Mouse (Mus musculus): Measurements from ENCODE around the gene Saal1. TPM values are rescaled to one million over a fixed set of nuclear protein-coding genes. Genes with fewer than 3 reads are reported as not detected.
"Not testable (repeated sequence)": the region's sequence is repeated elsewhere in the genome, so short reads cannot be mapped to it uniquely, and the experiment has no call there.

Saal1 gene
- polyA plus RNA-seq, 1 experiment from 2014 or later = 24.4 TPM

DNA sequence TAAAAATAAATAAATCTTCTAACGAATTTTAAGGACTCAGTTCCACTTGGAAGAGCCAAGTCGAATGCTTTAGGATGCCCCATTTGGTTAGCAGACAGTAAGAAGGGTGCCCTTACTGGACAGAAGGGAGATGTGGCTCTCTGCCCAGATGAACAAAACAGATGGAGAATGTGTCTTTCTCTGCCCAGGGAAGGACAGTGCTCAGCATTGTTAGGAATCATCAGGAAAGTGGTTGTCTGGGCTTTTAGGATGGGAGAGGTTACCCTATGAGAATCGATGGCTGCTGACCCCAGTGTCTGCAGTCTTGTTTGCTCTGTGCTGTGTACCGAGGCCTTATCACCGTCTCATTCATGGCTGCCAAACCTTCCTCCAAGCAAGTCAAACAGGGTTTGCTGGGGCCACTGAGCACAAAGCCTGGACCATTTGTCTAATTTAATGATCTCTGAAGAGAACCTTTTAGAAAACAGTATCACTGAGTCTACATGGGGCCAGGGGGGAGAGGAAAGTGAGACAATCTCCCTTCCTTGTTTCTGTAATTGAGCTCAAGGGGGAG lies 33.6 kb downstream of the Saal1 start:
- Histone ChIP-seq H3K9ac (ENCODE audit: low read length) (no peak overlapping the region), H3K4me3 (ENCODE audit: low read depth, low read length) (no peak overlapping the region), H3K36me3 (ENCODE audit: control insufficient read depth, insufficient read depth, low read length) (no peaks in the 10 kb centered on the region), H3K9me3 (replicated peaks; ENCODE audit: control insufficient read depth, low read length) (no peaks in the 10 kb centered on the region), H3K27ac (ENCODE audit: low read depth, low read length) (no peak overlapping the region), H3K4me2 (ENCODE audit: low read length) (no peak overlapping the region), H3K27me3 (replicated peaks; ENCODE audit: control insufficient read depth, insufficient read depth, low read length) (no peaks in the 10 kb centered on the region), H3K4me1 (ENCODE audit: control insufficient read depth, insufficient read depth, low read length) (no peaks in the 10 kb centered on the region)
- no peak for ATAC-seq
- no peak for DNase-seq (ENCODE audit: low spot score)
- 68% methylated on average over 5 of the region's 5 CpGs for WGBS

DNA sequence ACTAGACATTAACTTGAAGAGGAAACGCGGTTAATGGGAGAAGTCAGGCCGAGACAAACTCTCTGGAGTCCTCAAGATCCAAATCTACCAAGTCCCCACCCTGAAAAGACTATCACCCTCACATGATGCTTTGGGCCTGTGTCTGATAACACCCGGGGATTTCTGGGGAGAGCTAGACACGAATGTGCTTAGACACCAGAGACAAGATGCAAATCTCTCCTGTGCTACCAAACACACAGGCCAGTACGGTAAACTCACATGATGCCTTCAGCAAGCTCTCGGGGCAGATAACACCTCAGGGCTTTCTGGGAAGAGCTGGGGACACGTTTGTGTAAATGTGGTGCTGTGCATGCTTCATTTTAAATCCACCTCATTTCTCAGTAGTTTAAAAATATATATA lies 34.6 kb downstream of the Saal1 start:
- Histone ChIP-seq H3K4me1 (ENCODE audit: control insufficient read depth, insufficient read depth, low read length) (no peaks in the 10 kb centered on the region), H3K9me3 (replicated peaks; ENCODE audit: control insufficient read depth, low read length) (no peaks in the 10 kb centered on the region), H3K27me3 (replicated peaks; ENCODE audit: control insufficient read depth, insufficient read depth, low read length) (no peaks in the 10 kb centered on the region), H3K4me3 (ENCODE audit: low read depth, low read length) (no peak overlapping the region), H3K9ac (ENCODE audit: low read length) (no peak overlapping the region), H3K36me3 (ENCODE audit: control insufficient read depth, insufficient read depth, low read length) (no peaks in the 10 kb centered on the region), H3K27ac (ENCODE audit: low read depth, low read length) (no peak overlapping the region), H3K4me2 (ENCODE audit: low read length) (no peak overlapping the region)
- 91% methylated on average over 8 of the region's 8 CpGs for WGBS
- DNase-seq (ENCODE audit: low spot score) (no peak), ATAC-seq (no peak)

DNA sequence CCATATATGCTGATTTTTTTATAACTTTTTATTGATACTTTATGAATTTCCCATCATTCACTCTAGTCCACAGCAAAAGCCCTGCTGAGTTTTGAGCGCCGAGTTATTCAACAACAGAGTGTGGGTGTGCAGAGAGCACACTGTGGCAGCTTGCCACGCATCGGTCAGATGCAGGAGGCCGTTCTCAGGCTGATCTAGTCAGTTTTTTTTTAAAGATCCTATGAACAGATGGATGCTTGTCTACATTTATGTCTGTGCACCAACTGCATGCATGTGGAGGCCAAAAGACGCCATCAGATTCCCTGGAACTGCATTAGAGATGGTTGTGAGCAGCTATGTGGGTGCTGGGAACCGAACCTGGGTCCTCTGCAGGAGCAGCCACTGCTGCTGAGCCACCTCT lies 35.4 kb downstream of the Saal1 start:
- ATAC-seq (no peak), DNase-seq (ENCODE audit: low spot score) (no peak)
- H3K4me3 ChIP-seq (ENCODE audit: low read depth, low read length) = no peak overlapping the region
- H3K36me3 ChIP-seq (ENCODE audit: control insufficient read depth, insufficient read depth, low read length) = no peaks in the 10 kb centered on the region
- H3K9ac ChIP-seq (ENCODE audit: low read length) = no peak overlapping the region
- H3K27ac ChIP-seq (ENCODE audit: low read depth, low read length) = no peak overlapping the region
- no peaks in the 10 kb centered on the region for H3K27me3 ChIP-seq (replicated peaks; ENCODE audit: control insufficient read depth, insufficient read depth, low read length)
- no peak overlapping the region for H3K4me2 ChIP-seq (ENCODE audit: low read length)
- whole genome bisulfite sequencing = 88% methylated on average over 7 of the region's 7 CpGs
- H3K4me1 ChIP-seq (ENCODE audit: control insufficient read depth, insufficient read depth, low read length) = no peaks in the 10 kb centered on the region
- H3K9me3 ChIP-seq (replicated peaks; ENCODE audit: control insufficient read depth, low read length) = no peaks in the 10 kb centered on the region

DNA sequence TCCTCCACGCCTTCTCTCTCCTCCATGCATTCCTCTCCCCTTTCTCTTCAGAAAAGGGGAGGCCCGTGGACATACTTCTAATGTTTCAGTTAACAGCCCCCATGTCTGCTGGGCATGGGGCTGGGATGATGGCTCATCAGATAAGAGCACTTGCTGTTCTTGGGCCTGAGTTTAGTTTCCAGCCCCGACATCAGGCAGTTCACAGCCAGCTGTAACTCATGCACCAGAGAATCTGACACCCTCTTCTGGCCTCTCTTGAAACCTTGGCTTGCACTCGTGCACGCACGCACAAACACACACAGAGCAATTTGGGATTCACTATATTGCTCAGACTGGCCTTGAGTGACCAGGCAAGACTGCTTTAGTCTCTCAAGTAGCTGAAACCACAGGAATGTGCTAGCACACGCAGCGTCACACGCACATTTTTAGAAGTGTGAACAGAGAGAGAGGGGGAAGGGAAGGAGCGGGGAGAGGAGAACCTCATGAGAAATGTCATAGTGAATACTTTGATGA lies 38.3 kb downstream of the Saal1 start, which contains the start of gene Tph1:
TSS of gene Tph1 (minus strand) at position 378 of the 513 bp plus-strand sequence.
- WGBS = 69% methylated on average over 10 of the region's 10 CpGs
- ATAC-seq = no peak
- Histone ChIP-seq H3K4me1 (ENCODE audit: control insufficient read depth, insufficient read depth, low read length) (peaks cover 2% of the 10 kb centered on the region; the same call in 1 of the 2 replicates), H3K27me3 (replicated peaks; ENCODE audit: control insufficient read depth, insufficient read depth, low read length) (0 out of 2 replicates have a peak, but pooled peaks cover 2% of the 10 kb centered on the region), H3K9ac (ENCODE audit: low read length) (no peak within 1 kb of the TSS), H3K9me3 (replicated peaks; ENCODE audit: control insufficient read depth, low read length) (no peaks in the 10 kb centered on the region), H3K27ac (ENCODE audit: low read depth, low read length) (no peak within 1 kb of the TSS), H3K4me3 (ENCODE audit: low read depth, low read length) (no peak within 1 kb of the TSS), H3K4me2 (ENCODE audit: low read length) (no peak within 1 kb of the TSS), H3K36me3 (ENCODE audit: control insufficient read depth, insufficient read depth, low read length) (no peaks in the 10 kb centered on the region)
- no peak for DNase-seq (ENCODE audit: low spot score)

DNA sequence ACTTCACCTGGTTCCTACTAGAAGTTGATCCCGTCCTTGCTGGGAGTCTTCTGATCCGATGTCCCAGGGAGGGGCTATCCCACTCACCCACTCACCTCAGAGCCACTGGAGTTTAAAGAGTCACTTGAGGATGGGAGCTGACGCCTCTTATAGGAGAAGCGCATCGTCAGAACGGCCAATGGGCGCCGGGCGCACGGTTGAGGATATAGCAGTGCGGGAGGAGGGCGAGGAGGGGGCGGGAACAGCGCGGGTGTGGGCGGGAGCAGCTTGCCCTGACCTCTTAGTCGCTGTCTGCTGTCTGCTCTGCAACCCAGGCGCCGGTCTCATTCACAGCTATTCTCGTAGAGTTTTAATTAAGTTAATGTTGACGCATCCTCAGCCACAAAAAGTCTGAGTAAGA lies 43.2 kb downstream of the Saal1 start:
- H3K27me3 ChIP-seq (replicated peaks; ENCODE audit: control insufficient read depth, insufficient read depth, low read length) = 0 out of 2 replicates have a peak, but pooled peaks cover 2% of the 10 kb centered on the region
- H3K4me3 ChIP-seq (ENCODE audit: low read depth, low read length) = no peak overlapping the region
- H3K9ac ChIP-seq (ENCODE audit: low read length) = no peak overlapping the region
- no peak overlapping the region for H3K27ac ChIP-seq (ENCODE audit: low read depth, low read length)
- under 1% methylated on average over 21 of the region's 21 CpGs for WGBS
- no peaks in the 10 kb centered on the region for H3K9me3 ChIP-seq (replicated peaks; ENCODE audit: control insufficient read depth, low read length)
- peak overlapping the region; percentile 36 for H3K4me2 ChIP-seq (ENCODE audit: low read length)
- DNase-seq (ENCODE audit: low spot score) = no peak
- no peaks in the 10 kb centered on the region for H3K36me3 ChIP-seq (ENCODE audit: control insufficient read depth, insufficient read depth, low read length)
- ATAC-seq = no peak
- H3K4me1 ChIP-seq (ENCODE audit: control insufficient read depth, insufficient read depth, low read length) = peaks cover 3% of the 10 kb centered on the region; the same call in 1 of the 2 replicates

DNA sequence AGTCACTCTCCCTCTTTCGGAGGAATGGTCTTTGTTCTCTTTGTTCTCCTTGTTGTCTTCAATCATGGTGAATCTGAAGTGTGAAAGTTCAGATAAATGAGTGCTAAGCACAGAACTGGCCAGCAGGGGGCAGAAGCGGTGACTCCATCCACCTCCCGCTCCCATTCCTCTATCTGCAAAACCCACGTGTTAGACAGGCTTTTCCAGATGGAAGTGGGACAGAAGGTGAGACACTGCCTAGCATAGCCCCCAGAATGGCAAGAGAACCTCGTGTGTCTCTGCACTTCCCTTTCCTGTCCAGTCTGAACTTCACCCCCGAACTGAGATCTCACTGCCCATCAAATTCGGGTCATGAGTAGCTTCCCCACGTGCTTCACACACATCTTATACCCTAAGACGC lies 45.2 kb downstream of the Saal1 start:
- DNase-seq (ENCODE audit: low spot score) (peak; percentile 48), ATAC-seq (no peak)
- Histone ChIP-seq H3K9me3 (replicated peaks; ENCODE audit: control insufficient read depth, low read length) (no peaks in the 10 kb centered on the region), H3K4me1 (ENCODE audit: control insufficient read depth, insufficient read depth, low read length) (peaks cover 3% of the 10 kb centered on the region; the same call in 1 of the 2 replicates), H3K4me3 (ENCODE audit: low read depth, low read length) (no peak overlapping the region), H3K4me2 (ENCODE audit: low read length) (no peak overlapping the region), H3K27ac (ENCODE audit: low read depth, low read length) (no peak overlapping the region), H3K9ac (ENCODE audit: low read length) (no peak overlapping the region), H3K27me3 (replicated peaks; ENCODE audit: control insufficient read depth, insufficient read depth, low read length) (0 out of 2 replicates have a peak, but pooled peaks cover 2% of the 10 kb centered on the region), H3K36me3 (ENCODE audit: control insufficient read depth, insufficient read depth, low read length) (no peaks in the 10 kb centered on the region)
- 41% methylated on average over 9 of the region's 9 CpGs for WGBS

DNA sequence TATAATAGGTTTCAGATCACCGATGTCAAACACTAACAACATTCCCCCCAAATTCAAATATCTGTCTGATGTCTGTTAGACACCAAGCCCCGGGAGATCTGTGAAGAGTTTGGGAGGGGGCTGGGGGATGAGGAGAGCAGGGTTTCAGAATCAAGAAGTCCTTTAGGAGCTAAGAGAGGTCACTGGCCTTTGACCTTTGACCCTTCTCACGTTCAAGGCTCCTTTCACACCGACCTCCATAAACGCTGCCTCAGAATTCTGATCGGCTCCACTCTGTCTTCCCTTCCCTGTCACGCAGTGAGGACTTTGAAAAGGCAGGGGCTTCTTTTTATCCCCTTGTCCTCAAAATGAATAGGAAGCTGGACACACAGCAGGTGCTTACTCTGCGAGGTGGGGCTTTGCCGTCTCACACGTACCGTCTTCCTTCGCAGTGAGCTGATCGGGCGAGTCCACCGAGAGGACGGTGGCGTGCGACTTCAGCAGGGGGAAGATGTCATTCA lies 48.8 kb downstream of the Saal1 start:
- Histone ChIP-seq H3K9me3 (replicated peaks; ENCODE audit: control insufficient read depth, low read length) (no peaks in the 10 kb centered on the region), H3K27ac (ENCODE audit: low read depth, low read length) (no peak overlapping the region), H3K27me3 (replicated peaks; ENCODE audit: control insufficient read depth, insufficient read depth, low read length) (no peaks in the 10 kb centered on the region), H3K4me2 (ENCODE audit: low read length) (0 out of 2 replicates have a peak overlapping the region, but pooled peaks have one; percentile 16), H3K4me1 (ENCODE audit: control insufficient read depth, insufficient read depth, low read length) (no peaks in the 10 kb centered on the region), H3K4me3 (ENCODE audit: low read depth, low read length) (no peak overlapping the region), H3K36me3 (ENCODE audit: control insufficient read depth, insufficient read depth, low read length) (no peaks in the 10 kb centered on the region), H3K9ac (ENCODE audit: low read length) (no peak overlapping the region; the same call in 1 of the 2 replicates)
- 26% methylated on average over 18 of the region's 18 CpGs for WGBS
- DNase-seq (ENCODE audit: low spot score) (no peak), ATAC-seq (no peak)

DNA sequence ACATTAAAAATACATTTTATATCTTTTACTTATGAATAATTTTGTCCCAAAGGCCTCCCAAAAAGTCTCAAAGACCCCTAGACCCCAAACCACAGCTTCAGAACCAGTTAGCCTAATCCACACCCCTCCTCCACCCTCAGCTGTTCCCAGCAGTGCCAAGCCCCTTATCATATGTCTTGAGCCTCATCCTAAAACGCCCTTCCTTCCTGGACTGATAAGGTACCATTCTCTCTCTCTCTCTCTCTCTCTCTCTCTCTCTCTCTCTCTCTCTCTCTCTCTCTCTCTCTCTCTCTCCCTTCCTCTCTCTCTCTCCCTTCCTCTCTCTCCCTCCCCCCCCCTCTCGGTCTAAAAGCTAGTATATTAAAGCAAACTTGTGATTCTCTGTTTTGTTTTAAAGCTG lies 58.2 kb downstream of the Saal1 start:
- no peak overlapping the region for H3K27ac ChIP-seq (ENCODE audit: low read depth, low read length)
- no peaks in the 10 kb centered on the region for H3K27me3 ChIP-seq (replicated peaks; ENCODE audit: control insufficient read depth, insufficient read depth, low read length)
- no peak overlapping the region for H3K4me2 ChIP-seq (ENCODE audit: low read length)
- DNase-seq (ENCODE audit: low spot score) = no peak
- WGBS = 77% methylated on average over 2 of the region's 2 CpGs
- ATAC-seq = no peak
- H3K9ac ChIP-seq (ENCODE audit: low read length) = no peak overlapping the region
- H3K4me1 ChIP-seq (ENCODE audit: control insufficient read depth, insufficient read depth, low read length) = no peaks in the 10 kb centered on the region
- H3K9me3 ChIP-seq (replicated peaks; ENCODE audit: control insufficient read depth, low read length) = no peaks in the 10 kb centered on the region
- H3K4me3 ChIP-seq (ENCODE audit: low read depth, low read length) = no peak overlapping the region
- no peaks in the 10 kb centered on the region for H3K36me3 ChIP-seq (ENCODE audit: control insufficient read depth, insufficient read depth, low read length)

DNA sequence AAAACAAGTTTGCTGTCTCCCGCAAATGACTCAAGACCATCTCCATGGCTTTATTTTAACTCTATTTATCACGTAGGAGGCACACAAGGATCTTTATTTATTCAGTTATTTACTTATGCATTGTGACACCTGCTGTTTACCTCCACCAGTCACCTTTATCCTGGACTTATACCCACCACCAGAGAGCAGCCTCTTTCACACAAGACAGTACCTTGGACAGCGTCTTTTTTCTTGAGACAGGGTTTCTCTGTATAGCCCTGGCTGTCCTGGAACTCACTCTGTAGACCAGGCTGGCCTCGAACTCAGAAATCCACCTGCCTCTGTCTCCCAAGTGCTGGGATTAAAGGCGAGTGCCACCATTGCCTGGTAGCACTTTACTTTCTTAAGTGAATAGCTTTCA lies 60.2 kb downstream of the Saal1 start:
- not testable (repeated sequence) for H3K9ac ChIP-seq (ENCODE audit: low read length); ATAC-seq; H3K9me3 ChIP-seq (replicated peaks; ENCODE audit: control insufficient read depth, low read length); H3K4me2 ChIP-seq (ENCODE audit: low read length); H3K4me1 ChIP-seq (ENCODE audit: control insufficient read depth, insufficient read depth, low read length); H3K4me3 ChIP-seq (ENCODE audit: low read depth, low read length); H3K27ac ChIP-seq (ENCODE audit: low read depth, low read length); H3K36me3 ChIP-seq (ENCODE audit: control insufficient read depth, insufficient read depth, low read length); H3K27me3 ChIP-seq (replicated peaks; ENCODE audit: control insufficient read depth, insufficient read depth, low read length); DNase-seq (ENCODE audit: low spot score)
- WGBS = 52% methylated on average over 5 of the region's 5 CpGs

All from forebrain, embryonic 14.5 days (tissue).